ENCODE assay signal across 33 mouse cellular contexts in the genomic region with DNA sequence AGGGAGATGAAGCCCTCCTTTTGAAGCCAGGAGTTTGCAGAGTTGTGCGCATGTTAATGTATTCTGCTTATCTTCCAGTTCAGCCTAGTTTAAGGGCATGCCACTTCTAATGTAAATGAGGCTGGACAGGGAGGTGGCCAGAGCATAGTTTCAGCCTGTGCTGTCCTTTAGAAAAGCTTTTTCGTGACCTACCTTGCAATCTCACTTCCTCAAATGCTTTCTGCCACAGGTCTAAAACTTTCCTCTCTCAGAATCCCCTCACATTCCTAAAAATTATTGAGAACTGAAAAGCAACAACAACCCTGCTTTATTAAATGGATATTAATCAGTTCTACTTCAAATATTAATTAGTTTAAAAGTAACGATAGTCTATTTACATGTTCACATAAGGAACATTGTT.
"Had no signal": no experiment of that assay in that cellular context is flagged by ENCODE, and none has a peak within 500 bp of the region (broad histone marks: within the 10 kb centered on the region; RNA-seq: fewer than 3 reads in every experiment).

No protein-coding gene starts in this region.

- H3K9me3 ChIP-seq: heart, embryonic 12.5 days; heart, embryonic 13.5 days; heart, embryonic 15.5 days; hindbrain, embryonic 10.5 days; hindbrain, embryonic 12.5 days; hindbrain, embryonic 13.5 days; hindbrain, embryonic 15.5 days; intestine, embryonic 15.5 days; kidney, embryonic 15.5 days had no signal

- H3K4me2 ChIP-seq: heart, embryonic 11.5 days; heart, embryonic 12.5 days; heart, embryonic 13.5 days; heart, embryonic 15.5 days; hindbrain, embryonic 12.5 days; hindbrain, embryonic 13.5 days; hindbrain, embryonic 15.5 days; intestine, embryonic 15.5 days; kidney, embryonic 15.5 days had no signal

- H3K9ac ChIP-seq: heart, embryonic 12.5 days; heart, embryonic 13.5 days; heart, embryonic 15.5 days; hindbrain, embryonic 12.5 days; hindbrain, embryonic 13.5 days; hindbrain, embryonic 15.5 days; intestine, embryonic 15.5 days; kidney, embryonic 15.5 days had no signal

- H3K27ac ChIP-seq: heart, embryonic 13.5 days; heart, embryonic 15.5 days; hindbrain, embryonic 10.5 days; hindbrain, embryonic 12.5 days; hindbrain, embryonic 13.5 days; hindbrain, embryonic 15.5 days; hindbrain, postnatal 0 days; intestine, embryonic 15.5 days; kidney, embryonic 15.5 days; kidney, postnatal 0 days; layer of hippocampus, adult 2 months; left cerebral cortex, adult 2 months had no signal

- ATAC-seq: hindbrain, embryonic 16.5 days; hindbrain, postnatal 0 days; inflammation-experienced regulatory T-cells, adult 6 months; intestine, embryonic 15.5 days; intestine, embryonic 16.5 days; intestine, postnatal 0 days had no signal

- H3K4me1 ChIP-seq: heart, embryonic 12.5 days; heart, embryonic 13.5 days; heart, embryonic 15.5 days; hindbrain, embryonic 10.5 days; hindbrain, embryonic 12.5 days; hindbrain, embryonic 13.5 days; hindbrain, embryonic 15.5 days; intestine, embryonic 15.5 days; kidney, embryonic 15.5 days had no signal

- H3K4me3 ChIP-seq: heart, embryonic 12.5 days; heart, embryonic 13.5 days; heart, embryonic 15.5 days; hindbrain, embryonic 10.5 days; hindbrain, embryonic 12.5 days; hindbrain, embryonic 13.5 days; hindbrain, embryonic 15.5 days; intestine, embryonic 15.5 days; kidney, embryonic 15.5 days; layer of hippocampus, adult 2 months; left cerebral cortex, adult 2 months had no signal

- DNase-seq: heart, postnatal 10 days; heart, postnatal 14 days; heart, postnatal 36 days; heart, postnatal 4 days; kidney, adult 11 months; kidney, adult 18-20 months; kidney, adult 2 months; kidney, adult 8-10 months; kidney, adult 9 months; kidney, postnatal 10 days; kidney, postnatal 14 days; kidney, postnatal 25 days; kidney, postnatal 4 days; layer of hippocampus, adult 9-11 months; layer of hippocampus, postnatal 36 days had no signal

- H3K27me3 ChIP-seq: heart, embryonic 12.5 days; heart, embryonic 13.5 days; heart, embryonic 15.5 days; hindbrain, embryonic 12.5 days; hindbrain, embryonic 13.5 days; hindbrain, embryonic 15.5 days; intestine, embryonic 15.5 days; kidney, embryonic 15.5 days had no signal

- H3K36me3 ChIP-seq: heart, embryonic 12.5 days; heart, embryonic 13.5 days; heart, embryonic 15.5 days; hindbrain, embryonic 10.5 days; hindbrain, embryonic 12.5 days; hindbrain, embryonic 13.5 days; hindbrain, embryonic 15.5 days; intestine, embryonic 15.5 days; kidney, embryonic 15.5 days had no signal
